Mouse (Mus musculus) heart, postnatal 0 days (tissue): ENCODE results near the gene Stim1.

Source experiments
- CTCF ChIP-seq: IDR thresholded peaks from 2 replicates; pipeline ENCODE4 v1.5.1; 2016; ENCODE audit warnings: antibody characterized with exemption, control low read depth, low read depth
- EP300 ChIP-seq: IDR thresholded peaks from 2 replicates; pipeline ENCODE4 v1.6.1; 2016; ENCODE audit warnings: antibody characterized with exemption, low read depth

DNA sequence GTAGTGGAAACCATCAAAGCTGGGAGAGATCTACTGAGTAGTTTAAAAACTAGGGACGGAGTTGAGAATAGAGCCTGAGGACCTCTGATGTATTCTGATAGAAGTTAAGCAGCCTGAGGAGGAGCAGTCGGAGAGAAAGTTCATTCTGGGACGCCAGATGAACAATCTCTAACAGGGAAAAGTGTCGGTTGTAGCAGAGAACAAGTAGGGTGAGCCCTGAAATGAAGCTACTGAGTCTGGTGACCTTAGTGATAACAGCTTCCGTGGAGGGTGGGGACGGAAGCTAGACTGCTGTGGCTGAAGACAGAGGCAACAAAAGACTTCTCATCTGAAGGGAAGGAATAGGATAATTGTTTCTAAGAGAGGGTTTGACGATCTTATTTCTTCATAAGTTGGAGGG, 47.8 kb downstream of the Stim1 start:
- no peak for TF ChIP-seq CTCF
- TF ChIP-seq EP300 = no peak
